Mouse (Mus musculus) left cerebral cortex, adult 2 months (tissue): ENCODE results near the gene Usp7. TPM values are rescaled to one million over a fixed set of nuclear protein-coding genes. Genes with fewer than 3 reads are reported as not detected.
A peak's percentile ranks its signal among the peaks of the same experiment; 100 is the strongest.

ENCODE experiments used
- DNase-seq, 2 experiments: peaks; one replicate each; pipeline ENCODE4 v3.0.0; 2021 to 2022; ENCODE audit warnings: low spot score in 2 of 2, mixed read lengths in 1 of 2; ENCODE audit errors: extremely low spot score in 1 of 2
- H3K27ac ChIP-seq: fragments of 200-600 bp; 2 replicates; pipeline ENCODE4 v1.8.1; 2022
- H3K4me3 ChIP-seq: fragments of 200-600 bp; 2 replicates; pipeline ENCODE4 v1.8.1; 2022
- CTCF ChIP-seq: fragments of 200-600 bp; IDR thresholded peaks from 2 replicates; pipeline ENCODE4 v1.8.1; 2022; ENCODE audit warnings: antibody characterized with exemption, mild to moderate bottlenecking, moderate library complexity
- intact Hi-C: fragments of 180-260 bp; cut with DNase I; formaldehyde crosslinking; loops from one replicate; pipeline ENCODE4 v1.15.1; 2025
- total RNA-seq, 2 experiments: library from RNA; stranded (reverse); gene quantifications; 2 replicates each; pipeline ENCODE4 v1.2.3; 2021

Gene Usp7
- total RNA-seq, 2 experiments from 2014 or later = 167 to 182 TPM

- DNase-seq = no peak
- TF ChIP-seq CTCF = no peak
- Histone ChIP-seq H3K4me3 (no peak overlapping the region), H3K27ac (no peak overlapping the region)
- intact Hi-C loops = no loop called here
These were observed 44.3 kb downstream of the Usp7 start for GRCm38 (mm10) chr16:8747772-8748171.

GRCm38 (mm10) chr16:8746509-8746908, 45.6 kb downstream of the Usp7 start:
- intact Hi-C loops = no loop called here
- DNase-seq = no peak
- no peak for TF ChIP-seq CTCF
- H3K4me3 ChIP-seq = no peak overlapping the region
- no peak overlapping the region for H3K27ac ChIP-seq

GRCm38 (mm10) chr16:8745751-8746150, 46.4 kb downstream of the Usp7 start:
- intact Hi-C loops = no loop called here
- DNase-seq = no peak
- Histone ChIP-seq H3K27ac (no peak overlapping the region), H3K4me3 (no peak overlapping the region)
- TF ChIP-seq CTCF = no peak

GRCm38 (mm10) chr16:8743989-8744388, 48.1 kb downstream of the Usp7 start:
- intact Hi-C loops = no loop called here
- no peak for DNase-seq

GRCm38 (mm10) chr16:8741697-8742096, 50.4 kb downstream of the Usp7 start:
- H3K4me3 ChIP-seq = no peak overlapping the region
- TF ChIP-seq CTCF = no peak
- DNase-seq = no peak
- intact Hi-C loops = no loop called here
- H3K27ac ChIP-seq = no peak overlapping the region

More at GRCm38 (mm10) chr16:8743989-8744388, 48.1 kb downstream of the Usp7 start:
- no peak for TF ChIP-seq CTCF
- Histone ChIP-seq H3K27ac (no peak overlapping the region), H3K4me3 (no peak overlapping the region)

- Histone ChIP-seq H3K27ac (no peak overlapping the region), H3K4me3 (no peak overlapping the region)
- intact Hi-C loops = no loop called here
- DNase-seq = no peak
- no peak; the same call in 1 of the 2 replicates for TF ChIP-seq CTCF
These were observed 51.0 kb downstream of the Usp7 start for GRCm38 (mm10) chr16:8741110-8741509.

- DNase-seq = peak; percentile 90 to 93
- no peak for TF ChIP-seq CTCF
- Histone ChIP-seq H3K4me3 (peak overlapping the region; percentile 79), H3K27ac (peak overlapping the region; percentile 75)
- intact Hi-C loops = loop anchor here (2.0 kb wide), 2 partner anchors 24 to 90 kb away; no protein-coding TSS in a partner anchor
These were observed 53.3 kb downstream of the Usp7 start for GRCm38 (mm10) chr16:8738542-8739514.

GRCm38 (mm10) chr16:8737666-8738541, 54.2 kb downstream of the Usp7 start:
- intact Hi-C loops = loop anchor here (2.0 kb wide), 2 partner anchors 25 to 91 kb away; no protein-coding TSS in a partner anchor
- TF ChIP-seq CTCF = no peak
- peak; percentile 22 to 26 for DNase-seq
- H3K27ac ChIP-seq = peak overlapping the region; percentile 66
- peak overlapping the region; percentile 91 for H3K4me3 ChIP-seq

GRCm38 (mm10) chr16:8737341-8737665, 54.8 kb downstream of the Usp7 start:
- Histone ChIP-seq H3K4me3 (peak overlapping the region; percentile 91), H3K27ac (peak overlapping the region; percentile 66; the same call in 1 of the 2 replicates)
- intact Hi-C loops = no loop called here
- DNase-seq = no peak
- no peak for TF ChIP-seq CTCF

- intact Hi-C loops = no loop called here
These were observed 55.4 kb downstream of the Usp7 start for GRCm38 (mm10) chr16:8736757-8737156.

GRCm38 (mm10) chr16:8736032-8736431, 56.1 kb downstream of the Usp7 start:
- H3K27ac ChIP-seq = no peak overlapping the region
- intact Hi-C loops = no loop called here
- H3K4me3 ChIP-seq = peak overlapping the region; percentile 91
- TF ChIP-seq CTCF = no peak; the same call in 1 of the 2 replicates
- DNase-seq = no peak

More at GRCm38 (mm10) chr16:8736757-8737156, 55.4 kb downstream of the Usp7 start:
- no peak for TF ChIP-seq CTCF
- H3K27ac ChIP-seq = no peak overlapping the region
- peak overlapping the region; percentile 91 for H3K4me3 ChIP-seq
- no peak for DNase-seq

GRCm38 (mm10) chr16:8734693-8735092, 57.4 kb downstream of the Usp7 start:
- H3K4me3 ChIP-seq = no peak overlapping the region
- H3K27ac ChIP-seq = peak overlapping the region; percentile 36; the same call in 1 of the 2 replicates
- intact Hi-C loops = no loop called here
- no peak for TF ChIP-seq CTCF
- DNase-seq = no peak
